Mouse (Mus musculus) kidney, adult 2 months (tissue): Measurements from ENCODE around the gene Sp4.

Experiments
- CTCF ChIP-seq: fragments of 200-500 bp; conservative IDR thresholded peaks from 2 replicates; pipeline ENCODE4 v1.5.1; 2011; ENCODE audit warnings: low read depth, mild to moderate bottlenecking, control low read depth, low read length, moderate library complexity, mixed read lengths; ENCODE audit not compliant: insufficient read depth, insufficient read length
- POLR2A ChIP-seq: fragments of 200-500 bp; IDR thresholded peaks from one replicate; pipeline ENCODE4 v1.6.1; 2011; ENCODE audit warnings: low read depth, low read length, control low read depth

DNA sequence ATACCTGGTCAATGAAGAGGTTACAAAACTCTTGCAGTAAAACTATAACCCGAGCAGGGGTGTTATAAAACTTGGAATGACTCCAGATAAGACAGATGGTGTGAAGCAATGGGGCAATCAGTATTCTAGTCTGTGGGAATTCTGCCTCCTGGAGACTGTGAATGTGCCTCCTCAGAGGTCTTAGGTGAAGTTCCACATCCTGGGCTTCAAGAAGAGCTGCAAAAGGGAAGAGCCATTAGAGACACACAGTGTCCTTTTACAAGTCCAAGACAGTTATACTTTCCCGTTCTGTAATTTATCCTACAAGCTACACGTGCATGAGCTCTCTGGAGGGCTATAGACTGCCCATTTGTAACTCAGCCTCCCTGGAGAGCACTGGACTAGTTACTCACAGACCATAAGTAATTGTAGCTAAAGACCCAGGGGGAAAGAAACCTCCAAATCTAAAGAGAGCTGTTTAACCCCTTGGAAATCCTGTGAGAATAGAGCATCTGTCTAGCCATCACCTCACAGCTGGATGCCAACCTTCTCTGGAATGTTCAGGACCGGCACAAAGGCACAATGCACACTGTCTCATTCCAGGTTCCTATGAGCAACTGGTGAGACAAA lies 114.3 kb downstream of the Sp4 start:
- TF ChIP-seq POLR2A (no peak), CTCF (no peak)
